Mouse (Mus musculus) MEL (cell line): ENCODE measurements around the gene Adam12. TPM values are rescaled to one million over a fixed set of nuclear protein-coding genes. Genes with fewer than 3 reads are reported as not detected.

Source experiments
- DNase-seq: peaks from one replicate; pipeline ENCODE4 v3.0.0; 2011; ENCODE audit warnings: low read depth, low spot score
- H3K27ac ChIP-seq: 2 replicates; pipeline ENCODE4 v1.5.1; 2012; ENCODE audit warnings: low read depth, mild to moderate bottlenecking, control low read depth, low read length, moderate library complexity; ENCODE audit not compliant: control insufficient read depth
- H3K27me3 ChIP-seq, 2 experiments: fragments of 150-350 bp in 1 of 2; sonication (generic) in 1 of 2; 2 replicates each; pipeline ENCODE4 v1.6.1; 2012; ENCODE audit warnings: low read length in 2 of 2, mild to moderate bottlenecking in 2 of 2, improper control_type of control experiment in 1 of 2, moderate library complexity in 1 of 2; ENCODE audit not compliant: insufficient read depth in 2 of 2, control insufficient read depth in 1 of 2
- H3K36me3 ChIP-seq, 2 experiments: 2 replicates each; pipeline ENCODE4 v1.6.1; 2012 to 2014; ENCODE audit warnings: low read length in 2 of 2, improper control_type of control experiment in 1 of 2, inconsistent platforms in 1 of 2, mild to moderate bottlenecking in 1 of 2; ENCODE audit not compliant: insufficient read depth in 2 of 2, control insufficient read depth in 1 of 2
- H3K4me1 ChIP-seq, 2 experiments: fragments of 150-350 bp in 1 of 2; sonication (generic) in 1 of 2; 2 replicates each; pipeline ENCODE4 v1.6.1; 2012; ENCODE audit warnings: low read length in 2 of 2, improper control_type of control experiment in 1 of 2, mild to moderate bottlenecking in 1 of 2; ENCODE audit not compliant: insufficient read depth in 2 of 2, control insufficient read depth in 1 of 2
- H3K4me3 ChIP-seq, 2 experiments: fragments of 150-350 bp in 1 of 2; sonication (generic) in 1 of 2; 2 replicates each; pipeline ENCODE4 v1.5.1; 2012; ENCODE audit warnings: low read depth in 2 of 2, low read length in 2 of 2, mild to moderate bottlenecking in 2 of 2, moderate library complexity in 2 of 2, control low read depth in 1 of 2, improper control_type of control experiment in 1 of 2; ENCODE audit not compliant: control insufficient read depth in 1 of 2, insufficient read depth in 1 of 2
- H3K79me2 ChIP-seq: 2 replicates; pipeline ENCODE4 v1.6.1; 2012; ENCODE audit warnings: mild to moderate bottlenecking, low read length, moderate library complexity; ENCODE audit not compliant: control insufficient read depth, poor library complexity, insufficient read depth
- H3K9ac ChIP-seq: 2 replicates; pipeline ENCODE4 v1.6.1; 2012; ENCODE audit warnings: low read depth, mild to moderate bottlenecking, control low read depth, low read length, moderate library complexity; ENCODE audit not compliant: control insufficient read depth, poor library complexity, severe bottlenecking
- H3K9me3 ChIP-seq: fragments of 150-350 bp; sonication (generic); replicated peaks from 2 replicates; pipeline ENCODE4 v1.6.1; 2012; ENCODE audit warnings: mild to moderate bottlenecking, low read length, improper control_type of control experiment, moderate library complexity; ENCODE audit not compliant: insufficient read depth
- CHD1 ChIP-seq: IDR thresholded peaks from 2 replicates; pipeline ENCODE4 v1.6.1; 2012; ENCODE audit warnings: low read depth, mild to moderate bottlenecking, inconsistent platforms, low read length, improper control_type of control experiment
- CHD2 ChIP-seq: IDR thresholded peaks from 2 replicates; pipeline ENCODE4 v1.6.1; 2011; ENCODE audit warnings: low read length, improper control_type of control experiment
- CTCF ChIP-seq, 3 experiments: IDR thresholded peaks in 2 of 3; conservative IDR thresholded peaks in 1 of 3; 2 replicates each; pipeline ENCODE4 v1.5.1; 2011 to 2012; ENCODE audit warnings: low read length in 3 of 3, low read depth in 2 of 3, mild to moderate bottlenecking in 2 of 3, improper control_type of control experiment in 1 of 3, inconsistent platforms in 1 of 3, mixed read lengths in 1 of 3, moderate library complexity in 1 of 3; ENCODE audit not compliant: control insufficient read depth in 1 of 3, insufficient read depth in 1 of 3, poor library complexity in 1 of 3, severe bottlenecking in 1 of 3
- ELF1 ChIP-seq: IDR thresholded peaks from 2 replicates; pipeline ENCODE4 v1.6.1; 2014; ENCODE audit warnings: low read depth, mild to moderate bottlenecking, inconsistent platforms, low read length, improper control_type of control experiment, moderate library complexity
- EP300 ChIP-seq, 2 experiments: IDR thresholded peaks; 2 replicates each; pipeline ENCODE4 v1.6.1; 2011; ENCODE audit warnings: improper control_type of control experiment in 2 of 2, low read length in 2 of 2, low read depth in 1 of 2, mild to moderate bottlenecking in 1 of 2
- ETS1 ChIP-seq: IDR thresholded peaks from 2 replicates; pipeline ENCODE4 v1.6.1; 2012; ENCODE audit warnings: low read depth, mild to moderate bottlenecking, inconsistent platforms, low read length, improper control_type of control experiment, moderate library complexity
- GABPA ChIP-seq: IDR thresholded peaks from 2 replicates; pipeline ENCODE4 v1.6.1; 2012; ENCODE audit warnings: low read depth, mild to moderate bottlenecking, inconsistent platforms, low read length, improper control_type of control experiment, moderate library complexity
- JUND ChIP-seq: IDR thresholded peaks from 2 replicates; pipeline ENCODE4 v1.6.1; 2011; ENCODE audit warnings: low read depth, mild to moderate bottlenecking, improper control_type of control experiment, low read length
- MAFK ChIP-seq: IDR thresholded peaks from 2 replicates; pipeline ENCODE4 v1.6.1; 2011; ENCODE audit warnings: low read depth, mild to moderate bottlenecking, low read length, improper control_type of control experiment, borderline replicate concordance
- MAZ ChIP-seq: IDR thresholded peaks from 2 replicates; pipeline ENCODE4 v1.6.1; 2012; ENCODE audit warnings: low read depth, mild to moderate bottlenecking, inconsistent platforms, low read length, improper control_type of control experiment
- MEF2A ChIP-seq: IDR thresholded peaks from 2 replicates; pipeline ENCODE4 v1.6.1; 2014; ENCODE audit warnings: low read depth, mild to moderate bottlenecking, inconsistent platforms, low read length, improper control_type of control experiment; ENCODE audit not compliant: poor library complexity, insufficient replicate concordance, severe bottlenecking; ENCODE audit errors: extremely low read depth
- MXI1 ChIP-seq: IDR thresholded peaks from 2 replicates; pipeline ENCODE4 v1.6.1; 2011; ENCODE audit warnings: mild to moderate bottlenecking, low read depth, low read length, improper control_type of control experiment
- MYB ChIP-seq: IDR thresholded peaks from 2 replicates; pipeline ENCODE4 v1.6.1; 2011; ENCODE audit warnings: mild to moderate bottlenecking, low read depth, low read length, improper control_type of control experiment
- NELFE ChIP-seq: IDR thresholded peaks from 2 replicates; pipeline ENCODE4 v1.6.1; 2011; ENCODE audit warnings: low read depth, low read length, improper control_type of control experiment
- POLR2AphosphoS2 ChIP-seq: IDR thresholded peaks from 2 replicates; pipeline ENCODE4 v1.6.1; 2011; ENCODE audit warnings: low read length, improper control_type of control experiment
- RAD21 ChIP-seq: IDR thresholded peaks from 2 replicates; pipeline ENCODE4 v1.6.1; 2011; ENCODE audit warnings: mild to moderate bottlenecking, low read depth, low read length, improper control_type of control experiment
- RCOR1 ChIP-seq: IDR thresholded peaks from 2 replicates; pipeline ENCODE4 v1.6.1; 2012; ENCODE audit warnings: low read depth, mild to moderate bottlenecking, inconsistent platforms, low read length, improper control_type of control experiment
- SIN3A ChIP-seq: IDR thresholded peaks from 2 replicates; pipeline ENCODE4 v1.6.1; 2012; ENCODE audit warnings: low read length, improper control_type of control experiment, inconsistent platforms
- SMC3 ChIP-seq: IDR thresholded peaks from 2 replicates; pipeline ENCODE4 v1.6.1; 2011; ENCODE audit warnings: low read depth, low read length, improper control_type of control experiment
- TBP ChIP-seq: IDR thresholded peaks from 2 replicates; pipeline ENCODE4 v1.8.0; 2011; ENCODE audit warnings: low read depth, low read length, improper control_type of control experiment
- TCF12 ChIP-seq: IDR thresholded peaks from 2 replicates; pipeline ENCODE4 v1.6.1; 2014; ENCODE audit warnings: low read depth, mild to moderate bottlenecking, inconsistent platforms, low read length, improper control_type of control experiment, moderate library complexity
- UBTF ChIP-seq: IDR thresholded peaks from 2 replicates; pipeline ENCODE4 v1.6.1; 2012; ENCODE audit warnings: low read depth, mild to moderate bottlenecking, inconsistent platforms, low read length, improper control_type of control experiment, moderate library complexity, borderline replicate concordance; ENCODE audit not compliant: insufficient read depth
- USF1 ChIP-seq: IDR thresholded peaks from 2 replicates; pipeline ENCODE4 v1.6.1; 2014; ENCODE audit warnings: low read depth, mild to moderate bottlenecking, inconsistent platforms, low read length, improper control_type of control experiment, moderate library complexity
- USF2 ChIP-seq, 2 experiments: IDR thresholded peaks; 2 replicates each; pipeline ENCODE4 v1.6.1; 2011 to 2012; ENCODE audit warnings: improper control_type of control experiment in 2 of 2, low read length in 2 of 2, borderline replicate concordance in 1 of 2, inconsistent platforms in 1 of 2, low read depth in 1 of 2, mild to moderate bottlenecking in 1 of 2; ENCODE audit not compliant: insufficient read depth in 1 of 2
- ZC3H11A ChIP-seq: IDR thresholded peaks from 2 replicates; pipeline ENCODE4 v1.6.1; 2012; ENCODE audit warnings: low read depth, mild to moderate bottlenecking, inconsistent platforms, low read length, improper control_type of control experiment
- ZMIZ1 ChIP-seq: IDR thresholded peaks from 2 replicates; pipeline ENCODE4 v1.6.1; 2012; ENCODE audit warnings: low read depth, mild to moderate bottlenecking, inconsistent platforms, low read length, improper control_type of control experiment, moderate library complexity
- polyA plus RNA-seq, 2 experiments: library from polyadenylated mRNA; stranded (reverse) in 1 of 2; unstranded in 1 of 2; fragments of >175 nt in 1 of 2; fragments of >200 nt in 1 of 2; gene quantifications; 2 replicates each; pipeline versions ENCODE4 v1.2.1 to v1.2.4; 2012; ENCODE audit warnings: low replicate concordance in 2 of 2, low read depth in 1 of 2; ENCODE audit not compliant: insufficient read length in 2 of 2, insufficient read depth in 1 of 2, missing spikeins in 1 of 2
- total RNA-seq: library from RNA; depleted of rRNA; stranded (reverse); fragments of 300-350 nt; gene quantifications from 2 replicates; pipeline ENCODE4 v1.2.3, GENCODE M21; 2012

Adam12 gene
- total and polyA plus RNA-seq, 3 experiments, result not detected

DNA sequence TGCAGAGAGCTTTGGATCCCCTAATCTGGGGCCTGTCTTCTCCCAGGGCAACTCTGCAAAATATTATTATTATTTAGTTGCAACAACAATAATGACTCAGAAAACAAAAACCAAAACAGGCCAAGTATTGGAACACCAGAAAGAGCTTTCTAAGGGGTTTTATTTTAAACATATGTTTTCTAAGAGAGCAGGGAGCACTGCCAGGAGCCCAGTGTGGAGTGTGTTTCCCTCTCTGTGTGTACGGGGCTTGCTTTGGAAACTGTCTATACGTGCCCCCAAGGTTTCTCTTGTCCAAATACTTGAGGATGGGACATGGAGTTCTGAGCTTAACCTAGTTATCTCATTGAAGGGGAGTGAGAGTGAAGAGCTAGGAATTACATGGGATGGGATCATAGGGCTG lies 200.7 kb downstream of the Adam12 start:
- Histone ChIP-seq H3K27me3 (no peaks in the 10 kb centered on the region), H3K4me3 (no peak overlapping the region), H3K79me2 (no peaks in the 10 kb centered on the region), H3K36me3 (no peaks in the 10 kb centered on the region), H3K4me1 (no peaks in the 10 kb centered on the region), H3K9me3 (no peaks in the 10 kb centered on the region), H3K27ac (no peak overlapping the region), H3K9ac (no peak overlapping the region)
- no peak for TF ChIP-seq JUND
- no peak for TF ChIP-seq SIN3A
- DNase-seq, result no peak

GRCm38 (mm10) chr7:134028281-134028830 lies 203.6 kb downstream of the Adam12 start:
- H3K9me3 ChIP-seq, result no peaks in the 10 kb centered on the region
- H3K27ac ChIP-seq, result no peak overlapping the region

GRCm38 (mm10) chr7:134027020-134027415 lies 204.9 kb downstream of the Adam12 start:
- Histone ChIP-seq H3K4me3 (no peak overlapping the region), H3K9me3 (no peaks in the 10 kb centered on the region)
- no peak for DNase-seq
- TF ChIP-seq GABPA (no peak), ZMIZ1 (no peak), TCF12 (no peak), MEF2A (no peak), RCOR1 (no peak), EP300 (IDR thresholded peaks at IDR 0.05; ENCODE audit: low read depth in 1 of 2, low read length in 2 of 2) (no peak), CHD1 (no peak), MAFK (no peak), POLR2AphosphoS2 (no peak), CHD2 (no peak), CTCF (IDR thresholded peaks at IDR 0.05 in 2 of 3, conservative IDR thresholded peaks at IDR 0.05 in 1 of 3; ENCODE audit: control insufficient read depth in 1 of 3, insufficient read depth in 1 of 3, low read depth in 2 of 3, low read length in 3 of 3, poor library complexity in 1 of 3, severe bottlenecking in 1 of 3) (no peak), MXI1 (no peak), ZC3H11A (no peak), ETS1 (no peak)
- TF ChIP-seq, all 39 proteins: peak for 0
- H3K36me3 ChIP-seq, result no peaks in the 10 kb centered on the region
- no peaks in the 10 kb centered on the region for H3K79me2 ChIP-seq
- H3K9ac ChIP-seq, result no peak overlapping the region
- no peaks in the 10 kb centered on the region for H3K4me1 ChIP-seq
- no peaks in the 10 kb centered on the region for H3K27me3 ChIP-seq
- H3K27ac ChIP-seq, result no peak overlapping the region

More at GRCm38 (mm10) chr7:134028281-134028830, 203.6 kb downstream of the Adam12 start:
- Histone ChIP-seq H3K27me3 (no peaks in the 10 kb centered on the region), H3K4me1 (no peaks in the 10 kb centered on the region), H3K4me3 (no peak overlapping the region), H3K79me2 (no peaks in the 10 kb centered on the region), H3K9ac (no peak overlapping the region), H3K36me3 (no peaks in the 10 kb centered on the region)
- TF ChIP-seq ELF1 (no peak), ZC3H11A (no peak), ZMIZ1 (no peak), USF2 (IDR thresholded peaks at IDR 0.05; ENCODE audit: borderline replicate concordance in 1 of 2, insufficient read depth in 1 of 2, low read depth in 1 of 2, low read length in 2 of 2) (no peak), SIN3A (no peak), MAZ (no peak), ETS1 (no peak), CHD1 (no peak), TBP (no peak), POLR2AphosphoS2 (no peak), UBTF (no peak), MAFK (no peak), SMC3 (no peak), RAD21 (no peak), MXI1 (no peak), MYB (no peak), NELFE (no peak), USF1 (no peak), MEF2A (no peak), GABPA (no peak)
- DNase-seq, result no peak
